Mouse (Mus musculus) bone marrow macrophage, adult 2 months (primary cell): ENCODE measurements around the gene Gnb1l.

Experiments used
- CTCF ChIP-seq: IDR thresholded peaks from 2 replicates; pipeline ENCODE4 v1.5.1; 2012; ENCODE audit warnings: low read depth, mild to moderate bottlenecking, low read length, moderate library complexity
- POLR2A ChIP-seq: IDR thresholded peaks from 2 replicates; pipeline ENCODE4 v1.6.1; 2012; ENCODE audit warnings: mild to moderate bottlenecking, low read depth, low read length, borderline replicate concordance

DNA sequence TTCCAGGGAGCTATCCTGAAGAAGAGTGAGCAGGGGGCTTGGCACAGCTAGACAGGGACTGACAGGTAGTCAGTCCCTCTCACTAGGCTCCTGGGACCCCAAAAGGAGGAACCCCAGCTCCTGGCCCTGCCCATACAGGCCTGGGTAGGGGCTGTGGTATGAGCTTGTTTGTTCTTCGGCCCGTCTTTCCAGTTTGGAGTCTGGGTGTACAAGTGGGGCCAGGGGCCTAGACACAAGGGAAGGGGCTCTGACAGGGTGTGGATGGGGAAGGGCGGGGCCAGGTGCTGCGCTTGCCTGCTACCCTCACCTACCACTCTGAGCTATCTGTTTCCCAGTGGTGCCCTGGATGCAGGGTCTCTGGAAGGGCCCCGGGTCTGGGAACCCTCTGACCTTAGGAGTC, 107.2 kb downstream of the Gnb1l start:
- TF ChIP-seq POLR2A (no peak), CTCF (no peak)
